Mouse (Mus musculus): Measurements from ENCODE around the gene Ip6k2.

The Ip6k2 gene

DNA sequence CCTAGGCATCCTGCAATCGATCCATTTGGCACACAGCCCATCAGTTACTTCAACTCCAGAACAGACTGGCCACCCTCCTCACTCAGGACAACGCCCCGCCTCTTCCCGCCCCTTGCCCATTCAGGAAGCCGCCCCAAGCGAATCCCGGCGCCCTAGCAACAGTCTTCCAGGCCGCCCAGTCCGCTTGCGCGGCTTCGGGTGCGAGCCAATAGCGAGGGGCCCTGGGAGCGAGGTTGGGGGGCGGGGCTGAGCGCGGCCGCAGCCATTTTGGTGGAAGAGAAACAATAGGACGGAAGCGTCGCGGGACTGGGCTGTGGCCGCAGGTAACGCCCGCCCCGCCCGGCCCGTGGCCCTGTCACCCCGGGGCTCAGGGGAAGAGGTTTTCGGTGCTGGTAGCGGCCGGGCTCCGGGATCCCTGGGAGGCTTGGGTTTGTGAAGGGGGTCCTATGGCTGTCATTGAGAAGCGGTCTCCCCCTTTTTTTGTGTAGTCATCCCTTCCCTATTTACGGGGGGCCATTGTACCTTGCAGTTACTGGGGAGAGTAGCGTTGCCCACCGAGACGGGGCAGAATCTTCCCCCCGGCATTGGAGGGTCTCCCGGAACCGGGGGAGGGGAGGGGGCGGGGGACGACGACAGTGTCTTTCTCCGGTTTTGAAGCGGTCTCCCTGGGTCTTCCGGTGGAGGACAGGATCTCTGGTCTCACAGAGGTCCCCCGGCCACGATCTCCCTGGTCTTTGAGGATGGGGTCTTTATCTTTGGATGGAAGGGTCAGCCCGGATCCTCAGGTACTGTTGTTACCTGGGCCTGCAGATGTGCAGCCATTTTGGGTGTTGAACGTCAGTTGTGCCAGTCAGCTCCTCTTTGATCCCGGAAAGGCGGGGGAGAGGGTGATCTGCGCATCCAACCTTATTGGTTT lies at the start of gene Ip6k2:
Ip6k2 (plus strand) TSS at position 249 of the 916 bp plus-strand sequence.
- peak; percentile 98 for DNase-seq (ENCODE audit: low spot score in 2 of 2)

DNA sequence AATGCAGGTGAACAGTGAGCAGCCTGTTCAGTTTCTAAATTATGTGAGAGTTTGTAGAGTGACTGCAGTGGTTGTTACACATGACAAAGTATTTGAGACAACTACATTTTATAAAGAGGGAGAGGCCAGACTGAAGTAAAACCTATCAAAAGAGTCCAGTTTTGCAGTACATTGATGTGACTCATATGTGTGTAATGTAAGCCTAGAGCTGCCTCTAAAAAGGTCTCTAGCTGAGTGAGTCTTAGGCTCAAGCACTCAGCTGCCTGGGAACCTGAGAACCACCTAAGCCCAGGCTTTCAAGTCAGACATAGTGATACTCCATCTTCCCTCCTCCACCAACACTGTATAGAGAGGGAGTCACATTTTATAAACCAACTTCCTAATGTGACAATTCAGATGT lies 49.0 kb upstream of the Ip6k2 start:
- DNase-seq (ENCODE audit: low spot score in 2 of 2) = no peak

DNA sequence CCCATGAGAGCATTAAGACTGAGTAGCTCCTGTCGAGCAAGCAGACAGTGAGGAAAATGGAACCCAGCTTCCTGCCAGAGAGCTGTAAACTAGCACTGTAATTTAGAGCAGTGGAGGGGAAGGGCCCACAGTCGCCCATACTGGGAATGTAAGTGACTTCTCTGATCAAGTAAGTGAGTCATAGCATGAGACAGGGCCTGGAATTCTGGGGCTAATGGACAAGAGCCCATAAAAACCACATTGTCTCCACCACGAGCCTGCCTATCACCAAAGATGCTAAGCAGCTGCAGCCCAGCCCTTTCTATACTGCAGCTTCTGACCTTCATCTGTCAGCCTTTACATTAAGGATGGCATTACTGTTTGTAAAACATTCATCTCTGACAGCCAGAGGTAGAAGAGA lies 44.4 kb upstream of the Ip6k2 start:
- DNase-seq (ENCODE audit: low spot score in 2 of 2) = no peak

DNA sequence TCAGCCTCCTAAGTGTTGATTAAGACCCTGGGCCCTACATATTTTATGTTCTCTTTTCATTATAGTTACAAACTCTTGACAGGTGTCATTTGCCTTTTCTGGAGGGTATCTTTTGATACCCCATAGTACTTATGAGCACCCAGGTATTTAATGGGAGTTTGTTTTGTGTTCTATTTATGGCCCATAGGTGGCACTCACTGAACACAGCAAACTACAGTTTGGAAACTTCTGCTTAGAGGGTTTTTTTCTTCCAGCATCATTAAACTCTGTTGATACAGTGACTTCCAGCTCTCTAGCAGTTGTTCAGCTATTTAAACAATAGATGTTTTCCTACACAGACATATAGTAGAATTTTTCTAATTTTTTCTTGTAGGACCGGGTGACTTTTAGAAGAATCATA lies 43.5 kb upstream of the Ip6k2 start:
- DNase-seq (ENCODE audit: low spot score in 2 of 2) = no peak

DNA sequence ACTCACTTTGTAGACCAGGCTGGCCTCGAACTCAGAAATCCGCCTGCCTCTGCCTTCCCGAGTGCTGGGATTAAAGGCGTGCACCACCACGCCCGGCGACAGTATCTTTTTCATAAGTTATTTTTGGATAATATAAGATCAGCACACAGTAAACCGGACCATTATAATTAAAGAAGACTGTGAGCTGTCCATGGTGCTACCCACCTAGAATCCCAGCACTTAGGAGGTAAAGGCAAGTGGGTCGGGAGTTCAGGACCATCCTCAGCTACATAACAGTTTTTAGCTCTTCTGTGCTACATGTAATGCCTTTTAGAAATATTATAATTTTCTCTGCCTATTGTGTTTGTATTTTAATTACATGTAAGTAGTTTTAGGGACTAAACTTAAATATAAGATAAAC lies 41.5 kb upstream of the Ip6k2 start:
- no peak for DNase-seq (ENCODE audit: low spot score in 2 of 2)

DNA sequence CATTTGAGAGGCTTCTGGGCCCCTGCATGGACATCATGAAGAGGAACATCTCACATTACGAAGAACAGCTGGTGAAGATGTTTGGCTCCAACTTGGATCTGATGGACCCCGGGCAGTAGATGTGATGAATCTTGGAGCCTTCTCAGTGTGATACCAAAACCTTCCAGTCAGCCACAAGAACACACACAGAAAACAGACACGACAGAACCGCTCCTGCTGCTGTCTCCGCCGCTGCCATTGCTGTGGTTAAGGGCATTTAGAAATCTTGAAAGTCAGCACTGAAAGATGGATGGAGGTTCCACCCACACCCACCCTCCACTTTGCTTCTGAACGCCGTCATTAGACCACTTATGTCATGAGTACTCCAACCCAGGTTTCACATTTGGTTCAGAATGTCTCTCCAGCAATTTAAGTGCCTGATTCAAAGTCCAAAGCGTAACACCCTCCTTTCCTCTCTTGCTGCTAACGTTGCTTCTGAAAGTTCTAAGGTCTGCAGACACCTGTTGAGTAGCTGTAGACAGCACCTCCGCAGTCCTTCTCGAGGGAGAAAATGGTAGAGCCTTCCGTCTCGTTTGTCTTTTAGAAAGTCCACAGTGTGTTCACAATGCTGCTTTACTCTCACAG lies 36.6 kb upstream of the Ip6k2 start:
- DNase-seq (ENCODE audit: low spot score in 2 of 2) = no peak

DNA sequence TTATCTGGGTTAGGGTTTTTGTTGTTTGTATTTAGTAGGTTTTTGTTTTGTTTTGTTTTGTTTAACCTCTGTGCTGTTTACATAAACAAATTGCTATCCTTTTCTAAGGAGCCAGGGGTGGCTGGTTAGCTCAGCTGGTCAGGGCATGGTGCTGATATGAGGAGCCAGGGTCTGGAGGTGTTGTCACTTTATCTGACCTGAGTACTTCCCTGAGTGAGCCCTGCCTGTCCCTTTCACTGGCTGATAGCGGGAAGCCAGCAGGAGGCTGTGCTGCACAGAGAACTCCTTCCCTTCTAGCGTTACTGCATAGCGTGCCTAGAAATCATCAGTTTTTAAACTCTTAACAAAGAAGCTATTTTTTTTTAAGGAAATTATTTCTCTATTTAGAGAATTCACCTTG lies 35.9 kb upstream of the Ip6k2 start:
- no peak for DNase-seq (ENCODE audit: low spot score in 2 of 2)

DNA sequence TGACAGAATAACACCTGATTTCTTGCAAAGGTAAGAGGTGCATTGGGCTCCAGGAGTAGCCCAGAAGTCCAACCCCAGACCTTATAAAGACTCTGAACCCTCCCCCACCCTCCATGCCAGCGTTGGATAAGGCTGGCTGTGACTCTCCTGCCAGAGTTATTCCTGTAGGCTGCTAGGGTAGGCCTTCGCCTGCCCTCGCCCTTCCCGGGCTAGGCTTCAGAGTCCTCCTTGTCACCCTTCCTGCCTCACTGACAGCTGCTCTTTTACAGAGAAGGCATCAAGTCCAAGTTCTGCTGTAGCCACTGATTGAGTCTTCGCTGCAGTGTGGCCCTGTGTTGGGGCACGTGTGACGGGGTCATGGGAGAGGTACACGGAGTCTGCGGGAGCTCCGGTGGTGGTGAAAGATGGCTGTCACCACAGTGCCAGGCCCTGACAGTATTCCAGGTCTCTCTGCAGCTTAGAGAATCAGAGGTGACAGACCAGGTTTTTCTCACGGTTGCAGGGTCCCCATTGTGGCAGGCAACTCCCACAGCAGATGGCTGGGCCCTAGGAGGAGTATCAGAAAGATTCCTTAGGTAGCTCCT lies 34.9 kb upstream of the Ip6k2 start:
- no peak for DNase-seq (ENCODE audit: low spot score in 2 of 2)

DNA sequence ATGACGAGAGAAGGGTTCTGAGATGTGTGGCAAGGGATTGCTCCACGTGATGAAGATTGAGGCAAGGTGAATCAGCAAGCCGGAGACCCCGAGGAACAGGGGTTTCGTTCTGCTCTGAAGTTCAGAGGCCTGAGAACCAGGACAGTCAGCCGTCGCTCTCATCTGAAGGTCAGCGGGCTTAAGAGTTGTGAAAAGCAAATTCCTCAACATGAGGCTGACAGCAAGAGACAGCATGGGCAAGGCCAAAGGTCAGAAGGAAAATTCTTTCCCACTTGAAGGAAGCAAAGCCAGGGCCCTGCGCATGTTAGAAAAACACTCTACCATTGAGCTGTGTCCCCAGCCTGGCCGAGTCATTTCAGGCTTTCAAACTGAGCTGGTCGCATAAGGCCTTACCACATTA lies 33.0 kb upstream of the Ip6k2 start:
- no peak for DNase-seq (ENCODE audit: low spot score in 2 of 2)

DNA sequence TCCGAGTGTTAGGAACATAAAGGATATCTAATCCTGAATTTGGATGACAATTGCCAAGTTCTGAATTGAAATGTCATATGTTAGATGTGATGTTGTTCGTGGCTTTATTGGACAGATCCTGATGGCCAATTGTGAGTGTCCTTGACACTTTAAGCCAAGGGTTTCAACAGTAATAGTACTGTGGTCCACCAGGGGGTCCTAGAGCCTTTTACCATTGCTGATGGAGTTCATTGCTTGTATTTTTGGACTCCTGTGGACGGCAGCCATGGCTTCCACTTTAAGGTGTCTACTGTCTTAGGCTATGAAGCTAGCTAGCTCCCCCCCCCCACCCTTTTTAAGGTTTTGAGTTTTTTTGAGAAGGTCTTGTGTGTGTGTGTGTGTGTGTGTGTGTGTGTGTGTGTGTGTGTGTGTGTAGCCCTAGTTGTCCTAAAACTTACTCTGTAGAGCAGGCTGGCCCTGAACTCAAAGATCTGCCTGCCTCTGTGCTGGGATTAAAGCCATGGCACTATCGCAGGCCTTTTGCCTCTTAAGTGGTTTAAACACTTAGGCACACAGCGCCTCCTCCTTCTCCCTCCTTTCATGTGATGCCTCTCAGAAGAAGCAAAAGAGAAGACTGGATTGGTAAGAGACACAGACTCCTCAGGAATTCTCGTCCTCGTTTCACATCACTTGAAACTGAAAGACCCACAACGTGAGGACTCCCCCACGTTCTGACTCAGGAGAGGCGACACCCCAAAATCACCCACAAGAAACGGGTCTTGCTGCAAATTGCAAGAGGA lies 31.3 kb upstream of the Ip6k2 start:
- no peak for DNase-seq (ENCODE audit: low spot score in 2 of 2)

DNA sequence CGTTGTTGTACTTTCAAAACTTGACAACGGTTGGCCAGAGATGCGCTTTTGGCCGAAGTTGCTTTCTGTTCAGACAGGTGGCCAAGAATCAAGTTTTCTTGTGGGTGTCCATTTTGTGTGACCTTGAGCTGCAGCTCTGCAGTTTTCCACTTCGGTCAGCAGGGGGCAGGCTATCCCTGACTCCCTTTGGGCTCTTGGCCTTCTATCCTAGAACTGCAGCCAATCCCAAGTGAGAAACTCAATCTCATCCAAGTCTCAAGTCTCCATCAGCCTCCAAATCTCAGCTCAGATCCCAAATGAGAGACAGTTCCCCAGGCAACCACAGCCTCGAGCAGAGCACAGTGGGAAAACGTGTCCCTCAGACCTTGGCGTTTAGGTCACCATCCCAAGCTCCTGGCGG lies 30.3 kb upstream of the Ip6k2 start:
- peak in 1 of 2 experiments; percentile 62 for DNase-seq (ENCODE audit: low spot score in 2 of 2)

DNA sequence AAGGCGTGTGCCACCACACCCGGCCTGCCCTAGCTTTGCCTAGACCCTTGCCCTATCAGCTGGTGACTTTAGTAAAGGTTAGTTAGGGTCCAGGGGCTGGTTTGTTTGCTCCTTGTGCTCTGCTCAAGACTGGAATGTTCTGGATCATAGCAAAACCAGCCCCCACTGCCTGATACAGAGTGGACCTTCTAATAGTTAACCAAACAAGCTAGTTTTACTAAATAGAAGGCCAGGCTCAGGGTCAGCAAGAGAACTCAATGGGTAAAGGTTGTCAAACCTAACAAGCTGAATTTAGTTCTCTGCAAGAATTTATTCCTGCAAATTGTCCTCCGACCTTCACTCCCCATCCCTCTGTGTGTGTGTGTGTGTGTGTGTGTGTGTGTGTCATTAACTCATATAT lies 29.6 kb upstream of the Ip6k2 start:
- no peak for DNase-seq (ENCODE audit: low spot score in 2 of 2)

DNA sequence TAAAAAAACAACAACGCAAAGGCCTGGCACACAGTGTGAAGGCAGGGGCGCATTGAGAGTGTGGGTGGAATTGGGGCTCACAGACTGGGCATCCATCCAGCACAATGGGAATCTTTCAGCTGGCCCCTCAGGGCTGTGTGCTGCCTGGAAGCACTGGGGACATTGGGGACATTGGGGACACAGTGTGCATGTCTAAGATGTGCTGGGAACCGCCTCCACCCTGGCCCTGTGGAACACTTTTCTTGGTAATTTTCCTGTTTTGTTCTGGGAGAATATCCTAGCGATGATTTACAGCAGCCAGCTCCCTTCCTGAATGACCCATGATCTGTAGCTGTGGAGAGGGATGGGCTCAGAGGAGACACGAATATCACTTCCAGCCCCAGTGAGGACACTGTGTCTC lies 29.2 kb upstream of the Ip6k2 start:
- DNase-seq (ENCODE audit: low spot score in 2 of 2) = no peak

DNA sequence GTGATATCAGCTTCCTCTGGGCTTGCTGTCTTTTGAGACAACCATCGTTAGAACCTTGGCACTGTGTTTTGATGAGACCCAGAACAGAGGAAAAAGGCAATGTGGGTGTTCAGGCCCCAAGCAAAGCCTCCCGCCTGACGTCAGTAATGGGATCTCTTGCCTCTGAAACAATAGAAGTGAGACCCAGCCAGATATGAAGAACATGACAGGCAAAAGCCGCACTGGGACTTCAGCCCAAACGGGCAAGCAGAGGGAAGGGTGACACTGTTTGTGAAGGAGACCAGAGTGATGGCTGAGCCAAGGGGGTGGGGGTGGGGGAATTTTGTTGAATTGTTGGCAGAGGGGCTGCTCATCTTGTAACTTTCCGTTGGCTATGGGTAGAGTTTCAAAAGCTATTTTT lies 26.2 kb upstream of the Ip6k2 start:
- no peak for DNase-seq (ENCODE audit: low spot score in 2 of 2)

DNA sequence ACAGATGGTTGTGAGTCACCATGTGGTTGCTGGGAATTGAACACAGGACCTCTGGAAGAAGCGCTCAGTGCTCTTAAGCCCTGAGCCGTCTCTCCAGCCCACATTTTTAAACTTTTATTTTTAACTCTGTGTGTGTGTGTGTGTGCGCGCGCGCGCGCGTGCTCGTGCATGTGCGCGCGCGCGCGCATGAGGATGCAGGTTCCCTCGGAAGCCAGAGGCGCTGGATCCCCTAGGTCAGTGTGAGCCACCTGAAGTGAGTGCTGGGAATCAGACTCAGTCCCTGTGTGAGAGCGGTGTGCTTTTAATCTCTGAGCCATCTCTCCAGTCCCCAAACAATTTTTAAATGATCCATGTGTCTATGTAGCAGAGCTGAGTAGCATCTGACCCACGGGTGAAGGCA lies 24.5 kb upstream of the Ip6k2 start:
- no peak for DNase-seq (ENCODE audit: low spot score in 2 of 2)

DNA sequence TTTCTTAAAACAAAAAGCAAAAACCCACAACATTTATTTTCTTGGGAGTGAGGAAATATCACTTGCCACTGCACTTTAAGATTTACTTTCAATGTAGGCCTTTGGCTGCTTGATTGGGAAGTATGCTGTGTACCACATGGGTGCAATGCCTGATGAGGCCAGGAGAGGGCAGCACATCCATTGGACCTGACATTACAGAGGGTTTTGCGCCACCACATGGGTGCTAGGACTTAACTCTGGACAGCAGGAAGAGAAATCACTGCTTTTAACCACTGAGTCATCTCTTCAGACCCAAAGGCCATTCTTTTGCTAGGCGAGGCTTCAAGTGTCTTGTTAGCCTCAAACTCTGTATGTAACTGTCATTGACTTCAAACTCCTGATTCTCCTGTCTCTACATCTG lies 23.8 kb upstream of the Ip6k2 start:
- DNase-seq (ENCODE audit: low spot score in 2 of 2) = peak in 1 of 2 experiments; percentile 37

DNA sequence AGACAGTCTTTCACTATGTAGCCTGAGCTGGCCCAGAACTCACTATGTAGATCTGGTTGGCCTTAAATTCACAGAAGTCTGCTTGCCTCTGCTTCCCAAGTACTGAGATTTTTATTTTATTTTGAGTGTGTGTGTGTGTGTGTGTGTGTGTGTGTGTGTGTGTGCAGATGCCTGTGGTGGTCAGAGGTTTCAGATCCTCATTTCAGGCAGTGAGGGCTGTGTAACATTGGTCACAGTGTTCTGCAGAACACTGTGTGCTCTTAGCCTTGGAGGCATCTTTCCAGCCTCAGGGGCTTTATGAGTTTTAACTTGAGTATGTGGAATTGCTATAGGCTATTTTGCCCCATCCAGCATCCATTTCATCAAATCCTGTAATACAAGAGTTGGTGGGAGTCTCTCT lies 22.0 kb upstream of the Ip6k2 start:
- DNase-seq (ENCODE audit: low spot score in 2 of 2) = no peak

DNA sequence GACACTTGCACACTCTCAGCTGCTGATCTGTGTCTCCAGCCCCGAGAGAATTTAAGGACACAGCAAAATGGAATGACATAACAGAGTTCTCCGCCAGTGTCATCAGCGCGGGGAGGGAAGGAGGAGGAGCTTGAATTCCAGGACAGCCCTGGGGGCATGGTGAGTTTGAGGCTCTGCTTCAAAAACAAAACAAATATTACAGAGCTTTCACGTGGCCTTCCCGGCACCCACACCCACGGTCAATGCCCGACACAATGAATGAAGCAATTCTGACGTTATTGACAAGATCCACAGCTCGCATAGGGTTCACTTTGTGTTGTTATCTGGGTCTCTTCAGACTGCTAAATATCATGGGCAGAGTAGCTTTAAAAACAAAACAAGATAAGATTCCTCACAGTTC lies 18.6 kb upstream of the Ip6k2 start:
- no peak for DNase-seq (ENCODE audit: low spot score in 2 of 2)

DNA sequence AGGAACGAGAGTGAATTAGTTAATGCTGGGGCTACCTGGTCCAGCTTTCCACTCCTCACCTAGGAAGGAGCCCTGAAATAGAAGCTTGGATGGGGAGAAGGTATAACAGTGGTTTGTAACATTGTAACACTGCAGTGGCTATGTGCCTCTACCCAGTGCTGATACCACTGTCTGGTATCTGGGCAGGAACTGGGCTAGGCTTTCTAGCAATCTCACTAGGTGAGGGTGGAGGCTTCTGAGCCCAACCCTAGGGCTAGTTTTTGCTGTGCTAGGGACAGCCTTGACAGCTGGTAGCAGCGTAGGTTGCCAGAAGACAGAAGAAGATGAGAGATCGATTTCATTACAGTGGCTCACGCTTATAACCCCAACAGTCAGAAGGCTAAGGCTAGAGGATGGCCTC lies 7.0 kb upstream of the Ip6k2 start:
- DNase-seq (ENCODE audit: low spot score in 2 of 2) = no peak

DNA sequence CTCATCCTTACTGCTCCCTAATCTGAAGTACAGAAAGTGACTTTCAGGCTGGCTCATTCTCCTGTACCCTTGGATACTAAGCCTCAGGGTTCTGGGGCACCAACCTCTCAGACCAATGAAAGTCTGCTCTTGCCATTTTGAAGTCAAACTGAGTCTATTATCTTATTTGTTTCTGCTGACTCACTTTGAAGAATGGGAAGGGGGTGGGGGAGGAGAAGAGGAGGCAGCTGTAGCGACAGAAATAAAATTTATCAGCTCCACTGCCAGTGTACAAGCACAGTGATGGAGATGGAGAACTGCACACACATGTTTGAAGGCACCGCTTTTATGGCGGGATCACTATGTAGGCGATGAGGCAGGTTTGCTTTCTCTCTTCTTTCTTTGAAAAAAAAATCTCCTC lies 6.3 kb upstream of the Ip6k2 start:
- DNase-seq (ENCODE audit: low spot score in 2 of 2) = no peak

DNA sequence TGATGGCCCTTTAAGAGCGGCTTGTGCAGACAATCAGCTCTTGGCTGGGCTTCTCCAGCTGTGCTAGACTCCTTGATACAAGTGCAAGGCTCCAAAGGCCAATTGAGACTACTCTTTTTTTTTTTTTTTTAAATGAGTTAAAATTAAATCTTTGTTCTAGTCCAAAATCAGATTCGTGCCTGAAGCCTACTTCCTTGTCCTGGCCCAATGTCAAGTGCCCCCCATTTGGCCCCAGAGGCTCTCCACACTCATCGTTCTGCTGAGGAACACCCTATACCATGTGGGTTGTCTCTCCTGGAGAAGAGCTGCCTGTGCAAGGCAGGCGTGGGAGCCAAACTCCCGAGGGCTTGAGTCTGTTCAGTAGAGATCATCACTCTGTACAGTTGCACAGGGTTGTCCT lies 2.6 kb upstream of the Ip6k2 start:
- DNase-seq (ENCODE audit: low spot score in 2 of 2) = no peak

DNA sequence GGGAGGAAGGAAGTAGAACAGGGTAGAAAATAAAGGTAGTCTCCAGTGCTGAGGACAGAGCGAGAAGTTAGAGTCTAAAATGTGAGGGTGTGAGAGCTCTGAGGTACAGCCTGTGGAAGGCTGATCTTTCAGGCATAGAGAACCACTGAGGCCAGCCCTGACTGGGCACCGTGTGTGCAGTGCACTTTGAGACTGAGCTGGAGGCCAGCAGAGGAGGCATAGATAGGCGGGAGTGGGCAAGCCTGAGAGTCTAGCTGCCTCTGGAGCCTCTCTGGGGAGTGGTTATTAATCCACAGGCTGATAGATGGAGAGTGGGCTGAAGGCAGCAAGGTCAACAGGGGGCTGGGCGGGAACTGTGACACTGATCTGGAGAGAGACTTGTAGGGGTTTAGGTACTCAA lies 1.7 kb upstream of the Ip6k2 start:
- no peak for DNase-seq (ENCODE audit: low spot score in 2 of 2)
